Mouse (Mus musculus) kidney, embryonic 15.5 days (tissue): Measurements from ENCODE around the gene Vps35l. TPM values are rescaled to one million over a fixed set of nuclear protein-coding genes. Genes with fewer than 3 reads are reported as not detected.

ENCODE experiments used
- ATAC-seq: fragments of 200-750 bp; cut with Nextera tagmentation; replicated peaks from 2 replicates; pipeline ENCODE4 v1.8.0; 2017; ENCODE audit warnings: moderate TSS enrichment; ENCODE audit not compliant: low FRiP score
- H3K27ac ChIP-seq: fragments of 300-500 bp; sonication (generic); 2 replicates; pipeline ENCODE4 v1.5.1; 2015; ENCODE audit warnings: mild to moderate bottlenecking, inconsistent platforms
- H3K27me3 ChIP-seq: fragments of 300-500 bp; sonication (generic); 2 replicates; pipeline ENCODE4 v1.6.1; 2015; ENCODE audit warnings: inconsistent platforms
- H3K36me3 ChIP-seq: fragments of 300-500 bp; sonication (generic); 2 replicates; pipeline ENCODE4 v1.6.1; 2015; ENCODE audit warnings: inconsistent platforms
- H3K4me1 ChIP-seq: fragments of 300-500 bp; sonication (generic); 2 replicates; pipeline ENCODE4 v1.6.1; 2015; ENCODE audit warnings: inconsistent platforms
- H3K4me2 ChIP-seq: fragments of 300-500 bp; sonication (generic); 2 replicates; pipeline ENCODE4 v1.6.1; 2015; ENCODE audit warnings: moderate library complexity, mild to moderate bottlenecking, inconsistent platforms
- H3K4me3 ChIP-seq: fragments of 300-500 bp; sonication (generic); replicated peaks from 2 replicates; pipeline ENCODE4 v1.5.1; 2015; ENCODE audit warnings: mild to moderate bottlenecking, inconsistent platforms
- H3K9ac ChIP-seq: fragments of 300-500 bp; sonication (generic); 2 replicates; pipeline ENCODE4 v1.6.1; 2015; ENCODE audit warnings: mild to moderate bottlenecking, inconsistent platforms
- H3K9me3 ChIP-seq: fragments of 300-500 bp; sonication (generic); replicated peaks from 2 replicates; pipeline ENCODE4 v1.6.1; 2016; ENCODE audit warnings: inconsistent platforms
- WGBS: fragments of 180-500 bp; shearing (Covaris S2); methylation state at CpG from one replicate; pipeline ENCODE4 v1.1.7; 2015; ENCODE audit warnings: mixed read lengths; 5-methylcytosine and 5-hydroxymethylcytosine counted together
- polyA plus RNA-seq: library from polyadenylated mRNA; unstranded; fragments of >200 nt; fragmentation: Nextera tagmentation; extraction: Ambion mirVana; gene quantifications from 2 replicates; pipeline ENCODE4 v1.2.1, GENCODE M21; 2015

Vps35l gene
- polyA plus RNA-seq, 1 experiment from 2014 or later, result 72.0 TPM

- H3K27ac ChIP-seq, result peak within 1 kb of the TSS; percentile 85
- peak within 1 kb of the TSS; percentile 96 for H3K4me3 ChIP-seq
- under 1% methylated on average over 55 of the region's 57 CpGs for WGBS
- peaks cover 25% of the 10 kb centered on the region for H3K4me1 ChIP-seq
- no peaks in the 10 kb centered on the region for H3K27me3 ChIP-seq
- H3K4me2 ChIP-seq, result peak within 1 kb of the TSS; percentile 70
- peaks cover 32% of the 10 kb centered on the region for H3K36me3 ChIP-seq
- ATAC-seq, result peak; percentile 96
- peak within 1 kb of the TSS; percentile 68 for H3K9ac ChIP-seq
- H3K9me3 ChIP-seq, result no peaks in the 10 kb centered on the region
Observed at GRCm38 (mm10) chr7:118855171-118855876, 115.3 kb downstream of the Vps35l start, which contains the start of gene Iqck. TSS of gene Iqck (plus strand) at chr7:118855752.

- peak within 1 kb of the TSS; percentile 85 for H3K27ac ChIP-seq
- H3K36me3 ChIP-seq, result peaks cover 26% of the 10 kb centered on the region
- H3K9ac ChIP-seq, result peak within 1 kb of the TSS; percentile 68
- peaks cover 25% of the 10 kb centered on the region for H3K4me1 ChIP-seq
- H3K4me2 ChIP-seq, result peak within 1 kb of the TSS; percentile 70
- ATAC-seq, result peak; percentile 90
- no peaks in the 10 kb centered on the region for H3K9me3 ChIP-seq
- H3K4me3 ChIP-seq, result peak within 1 kb of the TSS; percentile 96
- no peaks in the 10 kb centered on the region for H3K27me3 ChIP-seq
- under 1% methylated on average over 46 of the region's 46 CpGs for WGBS
Observed at GRCm38 (mm10) chr7:118855877-118856304, 115.9 kb downstream of the Vps35l start, which contains the start of gene Knop1. TSS of gene Knop1 (minus strand) at chr7:118856254.

- Histone ChIP-seq H3K27me3 (no peaks in the 10 kb centered on the region), H3K4me3 (no peak overlapping the region), H3K27ac (no peak overlapping the region), H3K4me2 (no peak overlapping the region), H3K4me1 (peaks cover 19% of the 10 kb centered on the region), H3K9ac (no peak overlapping the region), H3K9me3 (no peaks in the 10 kb centered on the region), H3K36me3 (no peaks in the 10 kb centered on the region)
- WGBS, result 86% methylated on average over 1 of the region's 1 CpGs
- no peak for ATAC-seq
Observed at GRCm38 (mm10) chr7:118858640-118859039, 118.6 kb downstream of the Vps35l start.

GRCm38 (mm10) chr7:118865362-118865761 lies 125.3 kb downstream of the Vps35l start:
- H3K4me1 ChIP-seq, result no peaks in the 10 kb centered on the region
- no peaks in the 10 kb centered on the region for H3K27me3 ChIP-seq
- H3K4me3 ChIP-seq, result no peak overlapping the region
- no peak overlapping the region for H3K4me2 ChIP-seq
- WGBS, result 55% methylated on average over 2 of the region's 2 CpGs
- no peak overlapping the region for H3K27ac ChIP-seq
- no peak for ATAC-seq
- no peaks in the 10 kb centered on the region for H3K36me3 ChIP-seq
- H3K9ac ChIP-seq, result no peak overlapping the region
- no peaks in the 10 kb centered on the region for H3K9me3 ChIP-seq

- no peak for ATAC-seq
- Histone ChIP-seq H3K36me3 (no peaks in the 10 kb centered on the region), H3K4me2 (no peak overlapping the region), H3K4me1 (no peaks in the 10 kb centered on the region), H3K9ac (no peak overlapping the region), H3K27ac (no peak overlapping the region), H3K9me3 (no peaks in the 10 kb centered on the region), H3K27me3 (no peaks in the 10 kb centered on the region), H3K4me3 (no peak overlapping the region)
- 89% methylated on average over 3 of the region's 3 CpGs for WGBS
Observed at GRCm38 (mm10) chr7:118879466-118880029, 139.5 kb downstream of the Vps35l start.

GRCm38 (mm10) chr7:118883957-118884356 lies 143.9 kb downstream of the Vps35l start:
- Histone ChIP-seq H3K27ac (no peak overlapping the region), H3K4me2 (no peak overlapping the region), H3K36me3 (no peaks in the 10 kb centered on the region), H3K9me3 (no peaks in the 10 kb centered on the region), H3K27me3 (no peaks in the 10 kb centered on the region), H3K4me3 (no peak overlapping the region), H3K4me1 (0 out of 2 replicates have a peak, but pooled peaks cover under 1% of the 10 kb centered on the region), H3K9ac (no peak overlapping the region)
- 82% methylated on average over 4 of the region's 4 CpGs for WGBS
- ATAC-seq, result no peak

- Histone ChIP-seq H3K4me1 (0 out of 2 replicates have a peak, but pooled peaks cover 2% of the 10 kb centered on the region), H3K27ac (no peak overlapping the region), H3K36me3 (no peaks in the 10 kb centered on the region), H3K4me2 (no peak overlapping the region), H3K27me3 (no peaks in the 10 kb centered on the region), H3K9me3 (no peaks in the 10 kb centered on the region), H3K9ac (no peak overlapping the region), H3K4me3 (no peak overlapping the region)
- no peak for ATAC-seq
- WGBS, result 85% methylated on average over 4 of the region's 4 CpGs
Observed at GRCm38 (mm10) chr7:118884969-118885368, 144.9 kb downstream of the Vps35l start.

- Histone ChIP-seq H3K27me3 (no peaks in the 10 kb centered on the region), H3K36me3 (no peaks in the 10 kb centered on the region), H3K9ac (no peak overlapping the region), H3K4me3 (no peak overlapping the region), H3K4me1 (0 out of 2 replicates have a peak, but pooled peaks cover 2% of the 10 kb centered on the region), H3K4me2 (no peak overlapping the region), H3K27ac (no peak overlapping the region), H3K9me3 (no peaks in the 10 kb centered on the region)
- no peak for ATAC-seq
- 53% methylated on average over 6 of the region's 6 CpGs for WGBS
Observed at GRCm38 (mm10) chr7:118887303-118888055, 147.5 kb downstream of the Vps35l start.

GRCm38 (mm10) chr7:118889046-118889680 lies 149.1 kb downstream of the Vps35l start:
- 0 out of 2 replicates have a peak, but pooled peaks cover 2% of the 10 kb centered on the region for H3K4me1 ChIP-seq
- H3K4me3 ChIP-seq, result no peak overlapping the region
- 21% methylated on average over 3 of the region's 3 CpGs for WGBS
- H3K27me3 ChIP-seq, result no peaks in the 10 kb centered on the region
- no peak for ATAC-seq
- H3K4me2 ChIP-seq, result no peak overlapping the region
- H3K36me3 ChIP-seq, result no peaks in the 10 kb centered on the region
- no peaks in the 10 kb centered on the region for H3K9me3 ChIP-seq
- H3K27ac ChIP-seq, result no peak overlapping the region
- no peak overlapping the region for H3K9ac ChIP-seq
